Mouse (Mus musculus): ENCODE measurements around the gene Adrm1.

DNA sequence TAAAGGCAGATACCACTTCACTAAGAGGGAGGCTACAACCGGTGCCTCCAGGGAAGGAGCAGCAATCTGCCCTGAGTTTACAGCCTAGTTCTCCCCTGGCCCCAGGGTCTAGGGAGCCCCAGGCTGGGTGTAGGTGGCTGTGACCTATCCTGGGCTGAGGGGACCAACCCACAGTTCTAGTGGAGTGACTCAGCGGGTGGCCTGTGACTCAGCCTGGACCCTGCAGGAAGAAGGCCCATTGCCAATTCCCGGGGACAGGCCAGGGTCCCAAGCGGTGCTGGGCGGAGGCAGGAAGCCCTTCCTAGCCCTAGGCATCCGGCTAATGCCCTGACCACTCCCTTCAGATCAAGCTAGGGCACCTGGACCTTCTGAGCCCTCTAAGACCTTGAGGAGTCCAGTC, 44.7 kb downstream of the Adrm1 start:
- no peak for TF ChIP-seq CTCF (IDR thresholded peaks at IDR 0.05)
- TF ChIP-seq POLR2A (IDR thresholded peaks at IDR 0.05; ENCODE audit: insufficient read depth, low read depth, low read length), result no peak
